Mouse (Mus musculus) liver, embryonic 14.5 days (tissue): ENCODE data around the gene Macf1.

Experiments
- CTCF ChIP-seq: IDR thresholded peaks from 2 replicates; pipeline ENCODE4 v1.5.1; 2016; ENCODE audit warnings: antibody characterized with exemption, low read depth, control low read depth
- EP300 ChIP-seq: IDR thresholded peaks from 2 replicates; pipeline ENCODE4 v1.6.1; 2016; ENCODE audit warnings: antibody characterized with exemption, low read depth

- no peak for TF ChIP-seq CTCF
- TF ChIP-seq EP300: no peak
Measured at GRCm38 (mm10) chr4:123451991-123452390, 232.2 kb downstream of the Macf1 start.
